Mouse (Mus musculus): ENCODE measurements around the gene Trappc12. TPM values are rescaled to one million over a fixed set of nuclear protein-coding genes. Genes with fewer than 3 reads are reported as not detected.

The Trappc12 gene
- polyA plus RNA-seq, 1 experiment from 2014 or later: 32.5 TPM

- no peak for ATAC-seq (ENCODE audit: insufficient read depth, low FRiP score, low read depth)
- Histone ChIP-seq H3K27me3 (replicated peaks) (no peaks in the 10 kb centered on the region), H3K4me1 (no peaks in the 10 kb centered on the region), H3K9ac (no peak overlapping the region), H3K4me3 (replicated peaks) (no peak overlapping the region), H3K27ac (no peak overlapping the region), H3K36me3 (peaks cover 2% of the 10 kb centered on the region; the same call in 1 of the 2 replicates), H3K9me3 (no peaks in the 10 kb centered on the region), H3K4me2 (no peak overlapping the region)
- WGBS: 74% methylated on average over 5 of the region's 5 CpGs
These were observed 23.2 kb downstream of the Trappc12 start for GRCm38 (mm10) chr12:28727061-28727460.

GRCm38 (mm10) chr12:28726204-28726603, 24.1 kb downstream of the Trappc12 start:
- Histone ChIP-seq H3K27me3 (replicated peaks) (no peaks in the 10 kb centered on the region), H3K27ac (no peak overlapping the region), H3K9me3 (no peaks in the 10 kb centered on the region), H3K4me1 (no peaks in the 10 kb centered on the region), H3K9ac (no peak overlapping the region), H3K36me3 (peaks cover 11% of the 10 kb centered on the region; the same call in 1 of the 2 replicates), H3K4me3 (replicated peaks) (no peak overlapping the region), H3K4me2 (no peak overlapping the region)
- no peak for ATAC-seq (ENCODE audit: insufficient read depth, low FRiP score, low read depth)
- WGBS: 89% methylated on average over 4 of the region's 4 CpGs

- no peak overlapping the region for H3K4me2 ChIP-seq
- H3K4me3 ChIP-seq (replicated peaks): no peak overlapping the region
- H3K36me3 ChIP-seq: peaks cover 26% of the 10 kb centered on the region
- WGBS: 77% methylated on average over 3 of the region's 3 CpGs
- H3K4me1 ChIP-seq: no peaks in the 10 kb centered on the region
- ATAC-seq (ENCODE audit: insufficient read depth, low FRiP score, low read depth): no peak
- no peaks in the 10 kb centered on the region for H3K27me3 ChIP-seq (replicated peaks)
- no peak overlapping the region for H3K9ac ChIP-seq
- no peaks in the 10 kb centered on the region for H3K9me3 ChIP-seq
- no peak overlapping the region for H3K27ac ChIP-seq
These were observed 25.9 kb downstream of the Trappc12 start for GRCm38 (mm10) chr12:28724366-28724765.

GRCm38 (mm10) chr12:28718106-28718505, 32.2 kb downstream of the Trappc12 start:
- H3K4me2 ChIP-seq: no peak overlapping the region
- H3K9ac ChIP-seq: no peak overlapping the region
- H3K4me1 ChIP-seq: no peaks in the 10 kb centered on the region
- peaks cover 26% of the 10 kb centered on the region for H3K36me3 ChIP-seq
- WGBS: 88% methylated on average over 2 of the region's 2 CpGs
- no peak overlapping the region for H3K27ac ChIP-seq
- no peak overlapping the region for H3K4me3 ChIP-seq (replicated peaks)
- H3K27me3 ChIP-seq (replicated peaks): no peaks in the 10 kb centered on the region
- H3K9me3 ChIP-seq: no peaks in the 10 kb centered on the region
- ATAC-seq (ENCODE audit: insufficient read depth, low FRiP score, low read depth): no peak

- H3K4me2 ChIP-seq: no peak overlapping the region
- WGBS: 83% methylated on average over 2 of the region's 2 CpGs
- H3K27ac ChIP-seq: no peak overlapping the region
- no peak overlapping the region for H3K4me3 ChIP-seq (replicated peaks)
- H3K4me1 ChIP-seq: no peaks in the 10 kb centered on the region
- ATAC-seq (ENCODE audit: insufficient read depth, low FRiP score, low read depth): no peak
- no peaks in the 10 kb centered on the region for H3K27me3 ChIP-seq (replicated peaks)
- H3K36me3 ChIP-seq: peaks cover 31% of the 10 kb centered on the region
- H3K9ac ChIP-seq: no peak overlapping the region
- H3K9me3 ChIP-seq: no peaks in the 10 kb centered on the region
These were observed 33.2 kb downstream of the Trappc12 start for GRCm38 (mm10) chr12:28717066-28717465.

GRCm38 (mm10) chr12:28714822-28715632, 35.2 kb downstream of the Trappc12 start:
- H3K36me3 ChIP-seq: peaks cover 24% of the 10 kb centered on the region
- no peaks in the 10 kb centered on the region for H3K27me3 ChIP-seq (replicated peaks)
- no peaks in the 10 kb centered on the region for H3K9me3 ChIP-seq
- 83% methylated on average over 24 of the region's 24 CpGs for WGBS
- no peak overlapping the region for H3K4me2 ChIP-seq
- H3K9ac ChIP-seq: no peak overlapping the region
- H3K27ac ChIP-seq: no peak overlapping the region
- no peak overlapping the region for H3K4me3 ChIP-seq (replicated peaks)
- ATAC-seq (ENCODE audit: insufficient read depth, low FRiP score, low read depth): no peak
- no peaks in the 10 kb centered on the region for H3K4me1 ChIP-seq

- Histone ChIP-seq H3K9ac (no peak overlapping the region), H3K4me1 (no peaks in the 10 kb centered on the region), H3K4me3 (replicated peaks) (no peak overlapping the region), H3K27ac (no peak overlapping the region), H3K36me3 (peaks cover 25% of the 10 kb centered on the region; the same call in 1 of the 2 replicates), H3K27me3 (replicated peaks) (no peaks in the 10 kb centered on the region), H3K9me3 (no peaks in the 10 kb centered on the region), H3K4me2 (no peak overlapping the region)
- ATAC-seq (ENCODE audit: insufficient read depth, low FRiP score, low read depth): no peak
- WGBS: 84% methylated on average over 21 of the region's 22 CpGs
These were observed 39.6 kb downstream of the Trappc12 start for GRCm38 (mm10) chr12:28710566-28711185.

- Histone ChIP-seq H3K36me3 (peaks cover 25% of the 10 kb centered on the region; the same call in 1 of the 2 replicates), H3K4me1 (no peaks in the 10 kb centered on the region), H3K27ac (no peak overlapping the region), H3K9ac (no peak overlapping the region), H3K4me2 (no peak overlapping the region), H3K4me3 (replicated peaks) (no peak overlapping the region), H3K27me3 (replicated peaks) (no peaks in the 10 kb centered on the region), H3K9me3 (no peaks in the 10 kb centered on the region)
- no peak for ATAC-seq (ENCODE audit: insufficient read depth, low FRiP score, low read depth)
- 88% methylated on average over 4 of the region's 4 CpGs for WGBS
These were observed 42.1 kb downstream of the Trappc12 start for GRCm38 (mm10) chr12:28708154-28708553.

GRCm38 (mm10) chr12:28705204-28705603, 45.1 kb downstream of the Trappc12 start:
- no peaks in the 10 kb centered on the region for H3K4me1 ChIP-seq
- H3K36me3 ChIP-seq: peaks cover 10% of the 10 kb centered on the region; the same call in 1 of the 2 replicates
- no peak for ATAC-seq (ENCODE audit: insufficient read depth, low FRiP score, low read depth)
- WGBS: 82% methylated on average over 6 of the region's 6 CpGs
- no peak overlapping the region for H3K4me3 ChIP-seq (replicated peaks)
- H3K27me3 ChIP-seq (replicated peaks): no peaks in the 10 kb centered on the region
- no peaks in the 10 kb centered on the region for H3K9me3 ChIP-seq
- no peak overlapping the region for H3K4me2 ChIP-seq
- H3K9ac ChIP-seq: no peak overlapping the region
- no peak overlapping the region for H3K27ac ChIP-seq

GRCm38 (mm10) chr12:28704381-28704780, 45.9 kb downstream of the Trappc12 start:
- no peak for ATAC-seq (ENCODE audit: insufficient read depth, low FRiP score, low read depth)
- Histone ChIP-seq H3K4me2 (no peak overlapping the region), H3K4me3 (replicated peaks) (no peak overlapping the region), H3K4me1 (no peaks in the 10 kb centered on the region), H3K27ac (no peak overlapping the region), H3K27me3 (replicated peaks) (no peaks in the 10 kb centered on the region), H3K36me3 (0 out of 2 replicates have a peak, but pooled peaks cover 5% of the 10 kb centered on the region), H3K9me3 (no peaks in the 10 kb centered on the region), H3K9ac (no peak overlapping the region)
- WGBS: 16% methylated on average over 12 of the region's 12 CpGs

GRCm38 (mm10) chr12:28701302-28701701, 49.0 kb downstream of the Trappc12 start:
- ATAC-seq (ENCODE audit: insufficient read depth, low FRiP score, low read depth): no peak
- no peak overlapping the region for H3K27ac ChIP-seq
- H3K4me3 ChIP-seq (replicated peaks): no peak overlapping the region
- H3K27me3 ChIP-seq (replicated peaks): no peaks in the 10 kb centered on the region
- H3K36me3 ChIP-seq: peaks cover 9% of the 10 kb centered on the region; the same call in 1 of the 2 replicates
- no peak overlapping the region for H3K4me2 ChIP-seq
- whole genome bisulfite sequencing: 78% methylated on average over 11 of the region's 11 CpGs
- no peaks in the 10 kb centered on the region for H3K4me1 ChIP-seq
- H3K9ac ChIP-seq: no peak overlapping the region
- no peaks in the 10 kb centered on the region for H3K9me3 ChIP-seq

- WGBS: 75% methylated on average over 19 of the region's 19 CpGs
- no peak for ATAC-seq (ENCODE audit: insufficient read depth, low FRiP score, low read depth)
These were observed 49.7 kb downstream of the Trappc12 start for GRCm38 (mm10) chr12:28700561-28701025.

More at GRCm38 (mm10) chr12:28700561-28701025, 49.7 kb downstream of the Trappc12 start:
- H3K4me3 ChIP-seq (replicated peaks): no peak overlapping the region
- no peaks in the 10 kb centered on the region for H3K27me3 ChIP-seq (replicated peaks)
- no peaks in the 10 kb centered on the region for H3K9me3 ChIP-seq
- no peak overlapping the region for H3K27ac ChIP-seq
- no peaks in the 10 kb centered on the region for H3K4me1 ChIP-seq
- H3K9ac ChIP-seq: no peak overlapping the region
- peaks cover 16% of the 10 kb centered on the region; the same call in 1 of the 2 replicates for H3K36me3 ChIP-seq
- H3K4me2 ChIP-seq: no peak overlapping the region

Measured in stomach, embryonic 15.5 days (tissue).